Mouse (Mus musculus): Measurements from ENCODE around the gene Cdc20.

The Cdc20 gene

DNA sequence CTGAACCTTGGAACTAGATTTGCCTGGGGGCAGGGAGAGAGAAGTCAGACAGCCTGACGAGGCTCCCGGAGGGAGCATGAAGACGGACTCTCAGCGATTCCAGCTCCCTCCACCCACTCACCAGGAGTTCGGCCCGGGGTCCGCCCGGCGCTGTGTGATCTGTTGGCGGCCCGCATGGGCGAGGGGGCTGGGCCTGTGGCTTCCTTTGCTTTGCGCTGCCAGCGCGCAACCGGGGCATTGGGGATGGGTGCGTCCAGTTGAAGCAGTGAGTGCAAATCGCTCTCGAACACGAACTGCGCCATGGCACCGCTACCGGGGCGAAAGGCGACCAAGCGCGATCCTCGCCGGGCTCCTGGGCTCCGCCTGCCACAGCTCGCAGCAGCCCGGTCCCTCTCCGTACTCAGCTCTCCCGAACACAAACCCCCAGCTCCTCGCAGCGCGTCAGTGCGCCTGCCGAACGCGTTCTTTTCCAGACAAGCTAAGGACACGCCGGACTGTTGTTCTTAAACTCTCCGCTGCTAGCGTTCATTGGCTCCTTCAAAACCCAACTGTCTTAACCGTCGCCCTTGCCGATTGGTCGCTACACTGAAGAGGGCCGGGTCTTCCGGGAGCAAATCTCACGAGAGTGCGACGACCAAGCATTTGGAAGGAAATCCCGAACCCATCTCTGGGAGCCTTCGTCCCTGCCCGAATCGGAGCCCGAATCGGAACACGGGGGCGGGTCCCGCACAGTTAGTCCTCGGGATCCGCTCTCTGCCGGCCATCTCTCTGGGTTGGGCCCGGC, at the start of gene Cdc20:
Gene Cdc20 (minus strand): TSS at position 533 of the 784 bp plus-strand sequence.
- DNase-seq, result peak; percentile 90

DNA sequence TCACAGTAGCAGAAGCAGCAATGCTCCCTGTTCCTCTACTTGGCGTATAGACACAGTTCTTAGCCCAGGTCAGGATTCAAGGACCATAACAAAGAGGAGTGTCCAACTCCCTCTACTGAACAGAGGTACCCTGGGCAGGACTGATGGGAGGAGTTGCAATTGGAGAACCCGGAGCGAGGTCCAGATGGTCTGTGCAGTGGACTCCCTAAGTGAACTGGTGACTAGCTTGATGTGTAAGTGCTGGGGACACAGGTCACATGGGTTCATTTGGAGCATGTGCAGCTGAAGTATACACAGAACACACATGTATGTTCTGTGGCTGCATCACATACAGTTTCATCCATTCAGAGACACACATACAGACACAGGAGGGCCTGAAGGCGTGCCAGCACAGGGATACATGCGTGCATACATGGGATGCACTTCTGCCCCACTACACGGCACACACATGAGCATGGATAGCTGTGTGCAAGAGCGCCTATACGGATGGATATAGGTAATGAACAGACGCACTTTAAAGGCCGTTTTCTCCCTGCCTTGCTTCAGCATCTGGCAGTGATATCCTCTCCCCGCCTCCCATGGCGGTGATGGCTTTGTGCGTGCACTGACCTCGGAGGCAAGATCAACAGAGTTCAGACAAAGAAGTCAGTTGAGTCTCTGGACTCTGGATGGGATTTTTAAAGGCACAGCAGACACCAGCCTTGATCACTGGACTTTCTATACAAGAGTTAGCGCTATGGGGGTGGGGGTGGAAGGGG, 39.8 kb upstream of the Cdc20 start:
- DNase-seq, result no peak

DNA sequence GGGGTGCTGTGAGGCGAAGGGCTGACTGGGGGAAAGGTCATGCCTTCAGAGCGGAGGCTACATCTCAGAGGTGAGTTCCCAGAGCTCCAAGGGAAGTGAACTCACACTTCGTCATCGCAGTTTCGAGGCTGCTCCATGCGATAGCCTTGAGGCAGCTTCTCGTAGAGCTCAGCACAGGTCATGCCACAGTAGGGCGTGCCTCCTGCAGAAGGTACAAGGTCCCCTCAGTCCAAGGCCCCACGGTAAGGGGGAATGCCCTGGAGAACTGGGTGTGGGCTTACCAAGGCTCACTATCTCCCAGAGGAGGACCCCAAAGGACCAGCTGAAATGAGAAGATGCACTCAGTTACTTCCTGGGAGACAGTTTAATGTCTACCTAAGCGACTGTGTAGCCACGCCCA, 35.5 kb upstream of the Cdc20 start:
- no peak for DNase-seq

DNA sequence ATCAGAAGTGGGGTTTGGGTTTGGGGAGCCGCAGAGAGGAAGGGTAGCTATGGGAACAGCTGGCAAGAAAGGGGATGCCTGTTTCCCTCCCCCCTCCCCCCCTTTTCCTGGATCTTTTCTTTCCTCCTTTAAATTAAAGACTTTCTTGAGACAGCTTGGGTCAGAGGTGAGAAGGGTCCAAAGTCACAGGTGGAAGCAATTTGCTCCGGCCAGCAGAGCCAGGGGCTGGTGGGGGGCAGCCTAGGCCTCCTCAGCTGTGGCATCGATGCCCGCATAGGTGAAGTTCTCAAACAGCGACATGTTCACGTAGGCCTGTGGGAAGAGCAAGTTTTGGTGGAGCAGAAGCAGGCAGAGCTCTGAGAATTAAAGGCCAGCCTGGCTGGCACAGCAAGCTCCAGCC, 34.1 kb upstream of the Cdc20 start:
- DNase-seq, result no peak

DNA sequence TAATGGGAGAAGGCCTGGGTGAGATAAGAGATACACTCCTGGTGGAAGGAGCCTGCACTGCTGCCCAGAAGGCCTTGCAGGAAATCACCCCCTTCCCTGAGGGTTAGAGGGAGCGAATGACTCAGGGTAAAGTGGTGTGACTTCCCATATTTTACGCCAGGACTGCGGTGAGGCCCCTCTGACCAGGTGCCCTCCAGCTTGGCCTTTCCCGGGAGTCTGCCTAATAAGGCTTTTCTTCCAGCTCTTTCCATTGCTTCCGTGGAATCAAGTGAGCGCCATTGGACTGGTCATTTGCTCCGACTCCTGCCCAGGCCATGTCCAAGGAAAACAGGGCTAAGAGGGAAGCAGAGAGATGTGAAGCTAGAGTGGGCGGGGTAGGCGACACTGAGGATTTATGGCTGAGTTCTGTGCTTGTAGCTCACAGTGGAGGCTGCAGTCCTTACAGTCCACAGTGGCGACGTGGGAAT, 28.6 kb upstream of the Cdc20 start:
- no peak for DNase-seq

DNA sequence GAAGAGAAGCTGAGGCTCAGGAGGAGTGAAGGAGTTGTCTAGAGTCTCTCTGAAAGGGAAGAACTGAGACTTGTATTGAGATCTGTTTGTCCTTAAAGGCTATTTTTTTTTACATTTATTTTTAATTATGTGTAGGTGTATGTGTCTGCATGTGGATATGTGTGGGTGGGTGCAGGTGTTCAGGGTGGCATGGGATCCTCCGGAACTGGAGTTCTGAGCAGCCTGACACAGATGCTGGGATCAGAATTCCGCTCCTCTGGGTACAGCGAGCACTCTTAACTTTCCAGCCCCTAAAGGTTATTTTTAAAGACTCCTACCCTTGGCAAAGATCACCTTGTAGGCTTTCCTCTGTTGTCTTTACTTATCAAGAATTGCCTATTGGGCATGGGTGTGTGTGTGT, 27.8 kb upstream of the Cdc20 start:
- no peak for DNase-seq

DNA sequence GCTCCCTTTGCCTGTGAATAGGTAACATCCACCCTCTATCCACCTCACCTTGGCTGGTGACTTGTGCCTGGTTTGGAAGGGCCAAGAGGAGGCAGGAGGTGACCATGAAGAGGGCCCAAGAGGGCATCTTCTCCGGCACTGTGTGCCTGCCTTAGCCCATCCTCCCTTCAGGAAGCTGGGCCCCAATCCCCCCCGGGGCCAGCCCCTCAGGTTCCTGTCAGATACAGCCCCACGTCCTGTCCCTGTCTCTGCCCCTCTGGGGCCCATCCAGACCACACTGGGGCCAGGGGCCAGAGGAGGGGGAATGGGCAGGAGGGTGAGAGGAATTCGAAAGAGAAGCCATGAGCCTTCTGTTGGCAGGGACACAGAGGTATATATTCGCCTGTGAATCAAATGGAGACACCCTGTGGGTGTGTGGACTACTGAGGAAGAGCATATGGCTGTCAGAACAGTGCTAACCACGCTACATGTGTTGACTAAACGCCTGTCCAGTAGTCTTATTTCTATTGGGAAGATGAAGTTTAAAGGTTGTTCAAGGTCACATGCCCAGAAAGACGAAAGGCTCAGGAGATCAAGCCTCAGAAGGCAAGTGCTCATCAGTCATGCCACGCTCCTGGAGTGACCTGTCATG, 20.3 kb upstream of the Cdc20 start, which contains the start of gene Mpl:
Gene Mpl (minus strand): TSS at position 169 of the 631 bp plus-strand sequence.
- DNase-seq, result no peak

DNA sequence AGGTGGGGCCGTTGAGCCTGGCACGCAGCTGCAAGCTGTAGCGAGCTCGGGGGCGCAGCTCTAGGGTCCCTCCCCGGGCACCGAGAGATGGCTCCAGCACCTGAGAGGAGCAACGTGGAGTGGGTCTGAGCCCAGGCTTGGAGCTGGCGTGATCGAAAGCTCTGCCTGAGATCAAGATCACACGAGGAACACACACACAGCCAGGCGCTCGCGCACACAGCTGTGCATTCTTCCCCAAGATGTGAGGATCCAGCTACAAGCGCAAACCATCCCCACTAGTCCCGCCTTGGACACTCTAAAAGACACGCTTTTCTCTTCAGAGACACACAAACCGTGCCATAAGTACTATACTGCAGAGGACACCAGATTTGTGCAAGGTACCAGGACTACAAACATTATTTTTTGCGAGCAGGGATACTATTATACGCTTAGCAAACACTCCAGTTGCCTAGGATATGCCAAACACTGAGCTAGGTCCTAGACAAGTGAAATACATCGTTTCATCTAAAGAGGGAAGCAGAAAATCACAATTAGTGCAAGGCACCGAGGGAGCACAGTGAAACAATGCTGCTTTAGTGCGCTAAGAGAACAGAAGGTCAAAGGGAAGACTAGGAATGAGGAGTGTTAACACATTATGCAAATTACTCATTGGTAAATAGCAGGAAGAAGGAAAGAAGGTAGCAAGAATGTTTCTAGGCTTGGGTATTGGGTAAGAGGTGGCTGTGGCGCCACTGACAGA, 9.4 kb upstream of the Cdc20 start:
- no peak for DNase-seq

DNA sequence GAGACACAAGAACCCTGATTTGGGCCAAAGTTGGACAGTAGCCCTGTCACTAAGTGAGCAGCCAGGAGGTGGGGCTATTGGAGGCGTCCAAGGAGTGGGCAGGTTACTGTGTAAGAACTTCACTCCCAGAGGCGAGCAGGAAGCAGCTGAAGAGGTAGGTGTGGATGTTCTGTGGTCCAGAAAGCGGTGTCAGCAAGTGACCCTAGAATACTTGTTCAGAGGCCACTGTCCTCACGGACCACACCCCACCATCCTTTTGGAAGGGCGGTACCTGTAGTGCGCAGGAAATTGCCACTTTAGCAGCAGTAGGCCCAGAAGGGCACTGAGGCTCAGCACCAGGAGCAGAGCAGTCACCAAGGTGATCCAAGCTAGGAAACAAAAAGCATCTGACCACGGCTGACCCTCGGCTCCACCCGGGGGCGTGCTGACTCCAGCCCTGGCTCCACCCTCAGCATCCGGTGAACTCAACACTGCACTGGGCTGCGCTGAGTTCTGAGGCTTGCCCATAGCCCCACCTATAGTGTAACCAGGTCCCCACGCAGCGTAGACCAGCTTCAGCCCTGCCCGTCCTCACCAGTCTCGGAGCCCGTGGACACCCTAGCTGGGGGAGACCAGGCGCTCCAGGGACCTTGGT, 8.7 kb upstream of the Cdc20 start:
- DNase-seq, result no peak

DNA sequence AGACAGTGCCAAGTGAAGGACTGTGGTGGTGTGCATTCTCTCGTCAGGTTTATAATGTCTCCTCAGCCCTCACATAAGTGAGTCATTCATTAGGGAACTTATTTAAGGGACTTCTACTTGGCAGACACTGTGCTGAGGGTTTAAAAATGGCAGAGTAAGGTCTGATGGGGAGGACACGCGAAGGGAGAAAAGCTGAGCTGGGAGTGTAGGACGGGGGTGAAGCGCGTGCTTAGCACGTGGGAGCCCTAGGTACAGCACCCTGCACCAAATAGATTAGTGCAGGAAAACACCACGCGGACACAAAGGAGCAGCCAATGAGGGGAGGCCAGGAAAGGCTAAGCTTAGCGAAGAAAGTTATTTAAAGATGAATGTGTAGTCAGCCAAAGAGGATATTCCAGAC, 7.9 kb upstream of the Cdc20 start:
- no peak for DNase-seq

DNA sequence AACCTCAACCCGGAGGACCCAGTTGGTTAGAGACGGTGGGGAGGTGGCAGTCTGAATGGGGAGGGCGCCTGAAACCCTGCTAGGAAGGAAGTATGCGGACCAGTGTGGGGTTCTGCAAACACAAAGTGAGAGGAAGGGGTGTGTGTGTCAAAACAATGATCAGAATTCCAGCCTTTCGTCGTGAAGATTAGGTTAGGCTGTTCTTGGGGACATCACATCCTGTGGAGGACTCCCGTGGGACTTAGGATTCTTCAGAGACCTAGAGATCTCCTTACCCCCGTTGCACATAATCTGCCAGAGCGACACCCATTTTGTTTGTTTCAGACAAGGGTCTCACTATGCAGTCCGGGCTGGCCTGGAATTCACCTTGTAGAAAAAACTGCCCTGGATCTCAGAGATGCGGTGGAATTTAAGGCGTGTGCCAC, 689 bp upstream of the Cdc20 start:
- peak; percentile 64 for DNase-seq

DNA sequence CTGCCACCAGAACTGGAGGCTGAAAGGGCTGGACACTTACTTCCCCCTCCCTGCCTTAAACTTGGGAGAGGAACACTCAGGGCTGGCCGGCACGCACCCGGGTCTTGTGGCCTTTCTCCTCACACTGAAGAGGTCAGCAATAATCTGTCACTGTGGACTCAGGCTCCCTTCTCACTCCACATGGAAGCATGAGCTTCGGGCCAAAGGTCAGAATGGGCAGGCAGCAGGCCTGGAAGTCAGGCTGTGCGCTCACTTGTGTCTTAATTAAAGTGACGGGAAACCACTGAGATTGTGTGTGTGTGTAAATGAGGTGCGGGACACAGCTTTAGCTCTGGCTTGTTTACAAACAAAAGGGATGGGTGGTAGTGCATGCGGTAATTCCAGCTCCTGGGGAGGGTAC, 4.8 kb downstream of the Cdc20 start:
- no peak for DNase-seq

DNA sequence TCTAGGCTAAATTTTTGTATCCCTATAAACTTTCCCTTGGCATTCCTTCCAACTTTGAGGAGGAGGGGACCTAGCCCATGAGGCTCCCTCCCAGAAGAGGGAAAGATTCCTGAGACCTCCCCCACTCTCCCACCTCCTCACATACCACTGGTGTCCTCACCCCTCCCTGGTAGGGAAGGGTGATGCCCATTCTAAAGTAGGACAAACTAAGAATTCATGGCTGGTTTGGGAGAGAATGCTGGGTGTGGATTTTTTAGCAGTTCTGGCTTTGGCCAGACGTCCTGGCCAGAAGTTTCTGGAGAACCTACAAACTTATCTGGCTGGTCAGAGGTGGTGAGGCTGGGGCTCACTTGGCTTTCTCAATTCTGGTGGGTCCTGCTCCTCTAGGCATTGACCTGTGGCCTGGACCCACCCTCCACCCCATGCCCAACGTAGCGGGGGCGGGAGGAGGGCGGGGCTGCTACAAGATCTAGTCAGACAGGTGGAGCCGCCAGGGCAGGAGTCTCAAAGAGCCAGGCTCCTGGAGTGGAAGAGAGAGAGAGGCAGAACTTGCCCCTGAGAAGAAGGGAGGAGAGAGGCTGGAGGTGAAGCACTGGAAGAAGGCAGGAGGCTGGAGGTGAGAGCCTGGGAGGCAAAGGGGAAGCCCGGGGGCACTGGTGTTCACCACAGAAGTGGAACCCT, 7.8 kb downstream of the Cdc20 start:
- DNase-seq, result no peak

DNA sequence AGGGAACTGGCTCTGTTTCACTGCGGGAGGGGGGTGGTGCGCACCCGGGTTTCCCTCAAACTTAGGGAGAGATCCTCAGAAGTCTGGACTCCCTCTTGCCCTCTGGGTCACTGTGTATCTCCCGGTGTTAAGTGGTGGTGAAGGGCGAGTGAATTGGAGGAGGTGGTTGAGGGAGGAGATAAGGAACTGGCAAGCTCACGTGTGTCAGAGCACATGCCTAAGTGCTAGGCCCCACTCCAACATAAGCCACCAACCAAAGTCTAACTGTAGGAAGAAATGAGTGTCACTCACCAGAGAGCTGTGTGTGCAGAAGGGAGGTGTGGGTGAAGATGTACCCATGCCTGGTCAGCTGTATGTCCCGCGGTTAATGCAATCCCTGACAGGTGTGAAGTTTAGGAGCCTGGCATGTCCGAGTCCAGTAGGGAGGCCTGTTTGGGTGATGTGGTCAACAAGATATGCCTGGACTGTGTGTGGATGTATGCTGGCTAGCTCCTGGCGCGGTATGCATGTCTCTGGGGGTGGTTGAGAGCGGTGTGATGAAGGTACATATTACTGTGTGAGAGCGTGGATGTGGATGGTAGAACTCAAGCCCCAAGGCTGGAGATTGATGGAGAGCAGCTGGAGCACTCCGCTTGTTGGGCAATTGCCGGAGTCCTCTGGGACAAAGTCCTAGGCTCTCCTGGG, 8.5 kb downstream of the Cdc20 start:
- no peak for DNase-seq

DNA sequence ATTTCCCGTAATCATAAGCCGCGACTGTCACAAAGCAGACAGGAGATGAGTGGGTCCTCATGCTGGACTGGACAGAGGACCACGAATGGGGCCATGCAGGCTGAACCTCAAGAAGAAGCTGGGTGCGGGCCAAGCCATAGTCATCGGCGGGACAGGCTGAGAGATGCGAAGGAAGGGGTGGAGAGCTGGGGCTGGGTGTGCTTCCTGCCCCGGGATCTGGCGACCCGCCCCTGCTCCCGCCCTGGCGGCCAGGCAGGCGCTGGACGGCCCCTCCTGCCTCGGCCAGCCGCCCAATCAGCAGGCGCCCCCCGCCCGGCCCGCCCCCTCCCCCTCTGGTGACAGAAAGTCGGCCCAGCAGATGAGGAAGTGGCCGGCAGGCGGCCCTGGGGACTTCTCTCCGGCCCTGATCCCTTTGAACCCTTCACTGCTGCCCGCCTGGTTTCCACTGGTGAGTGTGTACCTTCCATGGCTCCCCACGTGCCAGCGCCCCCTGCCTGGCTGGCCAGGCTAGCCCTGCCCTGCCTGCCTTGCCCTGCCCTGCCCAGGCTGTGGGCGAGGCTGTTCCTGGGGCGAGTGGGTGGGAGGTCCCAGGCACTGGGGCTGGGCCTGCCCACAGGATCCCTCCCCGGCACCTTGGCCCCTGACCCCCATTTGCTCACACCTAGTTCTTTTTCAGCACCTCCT, 9.2 kb downstream of the Cdc20 start, which contains the start of gene Elovl1:
Gene Elovl1 (plus strand): TSS at position 326 of the 684 bp plus-strand sequence.
- DNase-seq, result peak; percentile 80

DNA sequence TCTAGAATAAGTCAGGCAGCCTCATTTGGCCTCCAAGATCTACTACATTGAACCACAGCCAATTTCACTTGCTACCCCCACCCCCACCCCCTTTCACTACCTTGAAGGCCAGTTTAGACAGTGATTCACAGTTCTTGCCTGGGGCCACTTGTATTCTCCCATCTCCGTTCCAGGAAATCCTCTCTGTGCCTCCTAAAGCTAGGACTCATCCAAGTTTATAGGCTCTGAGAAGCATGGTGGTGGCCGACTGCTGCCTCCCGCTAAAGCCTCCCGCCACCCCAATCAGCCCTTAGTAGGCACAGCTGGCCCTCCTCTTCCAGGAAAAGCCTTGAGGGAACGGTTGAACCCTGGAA, 9.8 kb downstream of the Cdc20 start:
- DNase-seq, result no peak

DNA sequence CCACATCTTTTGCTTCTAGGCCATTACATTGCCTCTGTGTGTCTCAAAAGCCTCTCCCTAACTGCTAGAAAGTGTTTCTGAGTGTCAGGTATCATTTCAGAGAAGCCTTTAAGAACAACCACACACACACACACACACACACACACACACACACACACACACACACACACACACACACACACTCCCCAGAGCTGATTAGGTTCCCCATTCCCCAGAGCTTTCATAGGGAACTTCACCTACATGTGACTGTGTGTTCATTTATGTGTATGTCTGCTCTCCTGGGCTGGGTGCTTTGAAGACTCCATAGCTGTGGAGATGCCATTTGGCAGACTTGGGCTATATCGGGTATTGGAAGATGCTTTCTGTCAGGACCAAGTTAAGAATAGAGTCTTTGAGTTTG, 11.8 kb downstream of the Cdc20 start:
- DNase-seq, result no peak

DNA sequence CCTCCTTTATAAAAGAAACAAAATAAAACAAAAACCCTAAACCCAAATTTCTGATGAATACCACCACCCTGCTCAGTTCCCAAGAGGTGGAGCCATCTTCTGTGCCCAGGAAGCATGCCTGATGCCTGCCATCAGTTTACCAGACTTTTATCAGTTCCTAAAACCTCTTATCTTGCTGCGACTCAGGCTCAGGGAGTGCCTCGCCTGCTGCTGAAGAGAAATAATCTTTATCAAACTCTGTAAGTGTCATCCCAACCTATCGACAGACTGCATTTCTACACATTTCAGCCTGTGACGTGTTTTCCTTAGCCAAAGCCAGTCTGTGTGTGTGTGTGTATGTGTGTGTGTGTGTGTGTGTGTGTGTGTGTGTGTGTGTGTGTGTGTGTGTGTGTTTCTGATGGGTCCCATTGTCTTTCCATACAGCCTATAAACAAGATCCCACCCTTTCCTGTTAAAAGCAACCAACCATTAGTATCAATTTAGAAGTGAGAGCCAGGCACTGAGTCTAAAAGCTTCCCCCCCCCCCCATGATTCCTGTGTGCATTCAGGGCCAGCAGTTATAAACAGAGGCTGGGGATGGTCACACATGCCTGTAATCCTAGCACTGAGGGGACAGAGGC, 12.5 kb downstream of the Cdc20 start:
- DNase-seq, result no peak

DNA sequence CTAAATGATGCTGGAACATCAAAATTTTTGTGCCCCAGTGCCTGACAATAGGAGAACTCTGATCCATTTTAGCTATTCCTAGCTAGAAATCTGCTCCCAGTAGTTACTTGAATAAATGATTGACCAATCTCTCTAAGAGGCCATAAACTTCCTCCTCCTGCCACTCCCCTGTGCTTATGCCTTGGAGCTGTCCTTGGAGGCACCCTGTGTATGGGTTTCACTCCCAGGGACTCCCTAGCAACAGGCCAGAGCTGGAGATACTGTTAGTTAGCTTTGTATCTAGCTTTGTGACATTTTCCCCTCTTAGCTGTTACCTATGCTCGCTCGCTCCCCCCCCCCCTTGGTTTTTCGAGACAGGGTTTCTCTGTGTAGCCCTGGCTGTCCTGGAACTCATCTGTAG, 15.8 kb downstream of the Cdc20 start:
- DNase-seq, result no peak

DNA sequence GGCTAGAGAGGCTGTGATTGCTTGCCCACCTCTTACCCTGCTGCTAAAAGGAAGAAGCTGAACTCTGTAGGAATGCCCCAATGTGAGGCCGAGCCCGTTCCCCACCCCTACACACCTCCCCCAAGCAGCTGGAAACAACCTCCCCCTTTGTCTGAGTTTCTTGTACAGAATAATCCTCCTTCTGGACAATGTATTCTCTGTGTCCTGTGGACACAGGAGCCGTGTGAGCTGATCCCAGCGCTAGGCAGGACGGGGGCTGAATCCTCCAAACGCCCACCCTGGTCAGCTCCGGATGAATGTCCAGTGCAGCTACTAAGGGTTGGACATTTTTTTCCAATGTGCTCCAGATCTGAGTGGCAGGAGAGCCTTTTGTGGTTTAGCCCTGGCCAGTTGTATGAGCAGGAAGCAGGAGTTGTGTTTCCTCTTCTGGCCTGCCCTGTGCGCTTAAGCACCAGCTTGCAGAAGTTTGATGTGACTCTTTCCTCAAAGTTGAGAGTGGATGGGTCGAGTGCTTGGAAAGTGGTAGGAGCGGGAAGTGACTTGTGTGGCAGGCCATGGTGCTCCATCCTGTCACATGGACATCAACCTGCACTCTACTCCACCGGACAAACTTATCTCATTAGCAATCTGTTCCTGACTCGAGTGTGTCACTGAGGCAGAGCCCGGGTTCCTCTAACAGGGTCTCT, 19.9 kb downstream of the Cdc20 start:
- no peak for DNase-seq

All from thymus, postnatal 14 days (tissue).